Mouse (Mus musculus): ENCODE results near the gene Zfp759.

GRCm38 (mm10) chr13:67107681-67108080 lies 13.8 kb upstream of the Zfp759 start:
- TF ChIP-seq EP300 (IDR thresholded peaks at IDR 0.05; ENCODE audit: low read depth) (no peak), CTCF (IDR thresholded peaks at IDR 0.05; ENCODE audit: low read depth) (no peak)

All from heart, postnatal 0 days (tissue).